Mouse (Mus musculus) kidney, embryonic 16.5 days (tissue): Measurements from ENCODE around the gene Ap5s1. TPM values are rescaled to one million over a fixed set of nuclear protein-coding genes. Genes with fewer than 3 reads are reported as not detected.

Experiments
- ATAC-seq: fragments of 200-750 bp; cut with Nextera tagmentation; 2 replicates; pipeline ENCODE4 v1.8.0; 2017; ENCODE audit warnings: moderate TSS enrichment; ENCODE audit not compliant: low FRiP score, low TSS enrichment
- H3K27ac ChIP-seq: fragments of 300-500 bp; sonication (generic); 2 replicates; pipeline ENCODE4 v1.5.1; 2014; ENCODE audit warnings: low read length
- H3K27me3 ChIP-seq: fragments of 300-500 bp; sonication (generic); 2 replicates; pipeline ENCODE4 v1.6.1; 2014; ENCODE audit warnings: low read length, control low read depth, mixed read lengths; ENCODE audit not compliant: insufficient read depth
- H3K36me3 ChIP-seq: fragments of 300-500 bp; sonication (generic); 2 replicates; pipeline ENCODE4 v1.6.1; 2014; ENCODE audit warnings: low read length, control low read depth, mixed read lengths; ENCODE audit not compliant: insufficient read depth
- H3K4me1 ChIP-seq: fragments of 300-500 bp; sonication (generic); 2 replicates; pipeline ENCODE4 v1.6.1; 2014; ENCODE audit warnings: low read length, control low read depth, mixed read lengths; ENCODE audit not compliant: insufficient read depth
- H3K4me2 ChIP-seq: fragments of 300-500 bp; sonication (generic); replicated peaks from 2 replicates; pipeline ENCODE4 v1.6.1; 2014; ENCODE audit warnings: low read depth, low read length
- H3K4me3 ChIP-seq: fragments of 300-500 bp; sonication (generic); 2 replicates; pipeline ENCODE4 v1.5.1; 2014; ENCODE audit warnings: mild to moderate bottlenecking, low read length
- H3K9ac ChIP-seq: fragments of 300-500 bp; sonication (generic); replicated peaks from 2 replicates; pipeline ENCODE4 v1.6.1; 2014; ENCODE audit warnings: low read length
- H3K9me3 ChIP-seq: fragments of 300-500 bp; sonication (generic); 2 replicates; pipeline ENCODE4 v1.6.1; 2016; ENCODE audit warnings: low read length, control low read depth
- WGBS: fragments of 180-500 bp; shearing (Covaris S2); extraction: QIAGEN DNeasy Blood & Tissue Kit; methylation state at CpG from one replicate; pipeline ENCODE4 v1.1.7; 2014; 5-methylcytosine and 5-hydroxymethylcytosine counted together
- polyA plus RNA-seq: library from polyadenylated mRNA; unstranded; fragments of >200 nt; fragmentation: Nextera tagmentation; extraction: Ambion mirVana; gene quantifications from 2 replicates; pipeline ENCODE4 v1.2.1, GENCODE M21; 2015

Ap5s1 gene
- 30.2 and 30.9 TPM in 2 replicates for polyA plus RNA-seq

- Histone ChIP-seq H3K27me3 (no peaks in the 10 kb centered on the region), H3K4me1 (peaks cover 25% of the 10 kb centered on the region), H3K9me3 (no peaks in the 10 kb centered on the region), H3K27ac (no peak within 1 kb of the TSS), H3K36me3 (no peaks in the 10 kb centered on the region), H3K4me2 (no peak within 1 kb of the TSS), H3K4me3 (no peak within 1 kb of the TSS), H3K9ac (no peak within 1 kb of the TSS)
- WGBS, result 75% methylated on average over 4 of the region's 4 CpGs
- no peak for ATAC-seq
Measured at GRCm38 (mm10) chr2:131206778-131207177, at the start of gene Ap5s1. Gene Ap5s1, plus strand, starts transcription at chr2:131207078.

DNA sequence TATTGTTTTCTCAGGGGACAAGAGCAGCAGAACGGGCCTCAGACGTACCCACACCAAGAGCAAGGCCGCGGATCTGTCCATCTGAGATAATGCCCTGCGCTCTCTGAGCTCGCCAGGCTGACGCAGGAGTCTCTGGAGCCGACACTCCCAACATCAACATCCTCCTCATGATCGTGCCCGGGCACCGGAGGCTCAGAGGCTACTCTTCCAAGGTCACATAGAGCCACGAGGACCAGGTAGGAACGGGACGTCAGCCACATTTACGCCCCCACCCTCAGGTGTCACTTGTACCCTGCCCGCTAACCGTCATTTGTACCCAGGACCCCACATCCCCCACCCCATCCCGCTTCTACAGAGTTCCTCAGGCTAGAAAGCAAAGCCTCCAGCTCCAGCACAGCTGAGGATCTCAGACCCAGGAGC, 47.4 kb upstream of the Ap5s1 start:
- Histone ChIP-seq H3K9me3 (peaks cover under 1% of the 10 kb centered on the region; the same call in 1 of the 2 replicates), H3K4me1 (peaks cover 13% of the 10 kb centered on the region), H3K9ac (peak overlapping the region; percentile 91), H3K27me3 (no peaks in the 10 kb centered on the region), H3K27ac (peak overlapping the region; percentile 85), H3K4me2 (peak overlapping the region; percentile 87), H3K4me3 (peak overlapping the region; percentile 78), H3K36me3 (no peaks in the 10 kb centered on the region)
- WGBS, result under 1% methylated on average over 18 of the region's 18 CpGs
- ATAC-seq, result peak; percentile 50

DNA sequence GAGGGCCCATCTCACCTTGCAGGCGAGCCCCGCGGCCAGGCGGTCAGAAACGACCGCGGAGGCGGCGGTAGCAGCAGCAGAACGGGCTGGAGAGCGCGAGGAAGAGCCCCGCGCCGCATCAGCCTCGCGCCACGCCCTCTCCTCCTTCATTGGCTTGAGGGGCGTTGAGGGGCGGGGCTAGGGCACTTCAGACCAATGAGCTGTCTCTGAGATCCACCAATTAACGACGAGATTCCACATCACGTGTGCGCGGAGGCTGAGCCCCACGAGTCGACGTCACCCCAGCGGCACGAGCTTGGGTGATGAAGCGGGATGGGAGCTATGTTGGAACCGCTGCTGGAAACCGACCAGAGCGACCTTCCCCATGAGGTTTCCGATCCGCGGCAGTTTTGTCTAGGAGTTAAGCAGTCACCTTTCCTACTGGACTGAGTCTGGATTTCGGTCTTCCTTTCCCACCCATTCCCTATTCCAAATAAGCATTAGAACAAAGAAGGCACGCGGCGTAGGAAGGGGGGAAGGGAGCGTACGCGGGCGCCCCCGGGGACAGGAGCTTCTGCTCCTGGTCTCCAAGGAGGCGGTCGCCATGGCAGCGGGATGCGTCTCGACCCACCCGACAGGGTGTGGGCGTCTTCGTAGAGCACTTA, 46.8 kb upstream of the Ap5s1 start, which contains the start of gene 1700037H04Rik:
1700037H04Rik (minus strand) TSS at position 144 of the 644 bp plus-strand sequence.
- Histone ChIP-seq H3K9ac (peak within 1 kb of the TSS; percentile 91), H3K36me3 (no peaks in the 10 kb centered on the region), H3K9me3 (peaks cover 6% of the 10 kb centered on the region), H3K4me3 (peak within 1 kb of the TSS; percentile 78), H3K4me2 (peak within 1 kb of the TSS; percentile 97), H3K27me3 (no peaks in the 10 kb centered on the region), H3K27ac (peak within 1 kb of the TSS; percentile 95), H3K4me1 (peaks cover 13% of the 10 kb centered on the region)
- WGBS, result under 1% methylated on average over 54 of the region's 54 CpGs
- ATAC-seq, result peak; percentile 97

GRCm38 (mm10) chr2:131160671-131161111, 46.2 kb upstream of the Ap5s1 start:
- under 1% methylated on average over 17 of the region's 17 CpGs for WGBS
- Histone ChIP-seq H3K36me3 (no peaks in the 10 kb centered on the region), H3K4me1 (peaks cover 13% of the 10 kb centered on the region), H3K4me3 (peak overlapping the region; percentile 78), H3K4me2 (peak overlapping the region; percentile 97), H3K27ac (peak overlapping the region; percentile 95), H3K27me3 (no peaks in the 10 kb centered on the region), H3K9ac (peak overlapping the region; percentile 88), H3K9me3 (peaks cover 8% of the 10 kb centered on the region)
- ATAC-seq, result peak; percentile 16; the same call in 1 of the 2 replicates

DNA sequence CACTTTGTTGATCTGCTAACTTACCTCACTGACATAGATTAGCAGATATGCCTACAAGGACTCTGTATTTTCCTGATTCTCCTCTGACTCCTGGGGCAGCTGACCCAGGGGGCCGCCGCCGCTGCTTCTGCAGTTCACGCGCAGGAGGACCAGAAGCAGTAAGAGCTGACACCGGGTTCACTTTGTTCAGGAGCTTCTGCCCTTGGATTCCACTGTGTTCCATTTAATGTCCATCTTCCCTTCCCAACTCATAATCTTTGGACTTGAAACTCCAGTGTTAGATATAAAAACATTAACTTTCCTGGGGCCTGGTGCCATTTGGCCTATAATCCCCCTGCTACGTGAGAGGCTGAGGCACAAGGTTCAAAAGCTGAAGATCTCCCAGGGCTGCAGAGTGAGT, 43.0 kb upstream of the Ap5s1 start:
- Histone ChIP-seq H3K4me3 (no peak overlapping the region), H3K9me3 (peaks cover 8% of the 10 kb centered on the region), H3K27ac (no peak overlapping the region), H3K4me2 (no peak overlapping the region), H3K9ac (no peak overlapping the region), H3K27me3 (no peaks in the 10 kb centered on the region), H3K36me3 (no peaks in the 10 kb centered on the region), H3K4me1 (peaks cover 8% of the 10 kb centered on the region)
- WGBS, result 74% methylated on average over 7 of the region's 7 CpGs
- no peak for ATAC-seq

DNA sequence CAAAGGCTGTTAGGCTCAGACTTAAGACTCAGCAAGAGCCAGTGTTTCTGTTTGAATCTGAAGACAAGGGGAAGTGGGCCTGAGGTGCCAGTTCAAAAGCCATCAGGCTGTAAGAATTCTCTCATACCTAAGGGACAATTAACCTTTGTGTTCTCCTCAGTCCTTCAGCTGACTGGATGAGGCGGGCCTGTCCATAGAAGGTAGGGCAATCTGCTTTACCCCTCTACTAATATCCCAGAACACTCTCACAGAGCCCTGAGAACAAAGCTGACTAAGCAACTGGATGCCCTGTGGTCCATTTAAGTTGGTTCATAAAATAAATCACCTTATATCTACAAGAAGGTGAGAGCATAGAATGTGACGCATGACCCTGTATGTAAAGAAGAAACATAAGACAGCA, 40.7 kb upstream of the Ap5s1 start:
- Histone ChIP-seq H3K4me2 (no peak overlapping the region), H3K4me1 (peaks cover 2% of the 10 kb centered on the region), H3K9ac (no peak overlapping the region), H3K27ac (no peak overlapping the region), H3K4me3 (no peak overlapping the region), H3K9me3 (peaks cover 8% of the 10 kb centered on the region), H3K36me3 (no peaks in the 10 kb centered on the region), H3K27me3 (peaks cover 7% of the 10 kb centered on the region)
- 86% methylated on average over 2 of the region's 2 CpGs for WGBS
- no peak for ATAC-seq

DNA sequence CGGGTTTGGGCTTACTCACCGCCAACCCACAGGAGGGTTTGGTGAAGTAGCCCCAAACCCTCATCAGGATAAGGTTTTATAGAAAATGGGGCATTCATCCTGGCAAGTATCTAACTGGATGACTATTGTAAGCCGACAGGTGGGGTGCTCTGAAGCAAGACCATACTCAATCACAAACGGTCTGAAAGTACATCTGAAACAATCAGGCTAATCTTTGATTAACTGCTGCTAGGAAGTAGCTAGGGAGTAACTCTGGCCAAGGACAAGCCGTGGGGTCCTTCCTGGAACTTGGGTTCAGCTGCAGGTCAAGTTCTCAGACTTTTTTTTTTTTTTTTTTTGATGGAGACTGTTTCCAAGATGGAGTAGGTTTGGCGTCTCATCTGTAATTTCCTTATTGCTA, 38.9 kb upstream of the Ap5s1 start:
- H3K4me2 ChIP-seq, result no peak overlapping the region
- no peak overlapping the region for H3K4me3 ChIP-seq
- ATAC-seq, result no peak
- WGBS, result 58% methylated on average over 6 of the region's 6 CpGs
- H3K27ac ChIP-seq, result no peak overlapping the region
- H3K9me3 ChIP-seq, result peaks cover 8% of the 10 kb centered on the region
- H3K4me1 ChIP-seq, result peaks cover 10% of the 10 kb centered on the region
- no peak overlapping the region for H3K9ac ChIP-seq
- H3K27me3 ChIP-seq, result peaks cover 24% of the 10 kb centered on the region
- H3K36me3 ChIP-seq, result no peaks in the 10 kb centered on the region

DNA sequence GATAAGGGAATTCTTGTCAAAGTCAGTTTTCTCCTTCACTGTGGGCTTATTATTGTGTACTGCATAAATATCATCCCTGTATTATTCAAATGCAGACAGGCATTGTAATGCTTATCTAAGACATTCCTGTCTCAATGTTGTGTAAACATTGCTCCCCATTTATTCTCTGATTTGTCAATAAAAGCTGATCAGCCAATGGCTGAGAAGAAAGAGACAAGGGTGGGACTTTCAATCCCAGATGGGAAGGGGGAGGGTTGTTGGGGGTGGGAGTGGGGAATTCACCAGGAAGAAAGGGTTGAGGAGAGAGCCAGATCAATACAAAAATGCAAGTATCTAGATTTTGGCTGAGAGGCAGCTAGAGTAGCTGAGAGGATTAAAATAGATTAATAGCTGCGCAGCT, 38.0 kb upstream of the Ap5s1 start:
- H3K4me2 ChIP-seq, result no peak overlapping the region
- no peaks in the 10 kb centered on the region for H3K36me3 ChIP-seq
- H3K9ac ChIP-seq, result no peak overlapping the region
- peaks cover 27% of the 10 kb centered on the region for H3K27me3 ChIP-seq
- ATAC-seq, result no peak
- 83% methylated on average over 1 of the region's 1 CpGs for WGBS
- H3K4me1 ChIP-seq, result peaks cover 10% of the 10 kb centered on the region
- H3K9me3 ChIP-seq, result peaks cover 8% of the 10 kb centered on the region
- H3K27ac ChIP-seq, result no peak overlapping the region
- H3K4me3 ChIP-seq, result no peak overlapping the region

- 17% methylated on average over 9 of the region's 9 CpGs for WGBS
Measured at GRCm38 (mm10) chr2:131170936-131171335, 35.9 kb upstream of the Ap5s1 start.

More at GRCm38 (mm10) chr2:131170936-131171335, 35.9 kb upstream of the Ap5s1 start:
- Histone ChIP-seq H3K27ac (no peak overlapping the region), H3K9ac (peak overlapping the region; percentile 48; the same call in 1 of the 2 replicates), H3K9me3 (no peaks in the 10 kb centered on the region), H3K4me2 (peak overlapping the region; percentile 56), H3K36me3 (0 out of 2 replicates have a peak, but pooled peaks cover 3% of the 10 kb centered on the region), H3K27me3 (peaks cover 27% of the 10 kb centered on the region), H3K4me1 (peaks cover 24% of the 10 kb centered on the region), H3K4me3 (peak overlapping the region; percentile 38)
- no peak for ATAC-seq
